Mouse (Mus musculus): ENCODE measurements around the gene H2-D1. TPM values are rescaled to one million over a fixed set of nuclear protein-coding genes. Genes with fewer than 3 reads are reported as not detected.
A peak's percentile ranks its signal among the peaks of the same experiment; 100 is the strongest.

H2-D1 gene
- total and polyA plus RNA-seq, 3 experiments: 60.1 to 97.9 TPM; not detected in 1

GRCm38 (mm10) chr17:35267399-35268086 is 5.0 kb downstream of the H2-D1 start:
- Histone ChIP-seq H3K27me3 (ENCODE audit: control insufficient read depth in 1 of 2, insufficient read depth in 2 of 2, low read length in 2 of 2) (no peaks in the 10 kb centered on the region), H3K36me3 (ENCODE audit: control insufficient read depth in 1 of 2, insufficient read depth in 2 of 2, low read length in 2 of 2) (no peaks in the 10 kb centered on the region), H3K4me3 (ENCODE audit: control insufficient read depth in 1 of 2, insufficient read depth in 1 of 2, low read depth in 2 of 2, low read length in 2 of 2) (no peak overlapping the region), H3K79me2 (ENCODE audit: control insufficient read depth, insufficient read depth, low read length, poor library complexity) (peaks cover 3% of the 10 kb centered on the region; the same call in 1 of the 2 replicates), H3K27ac (ENCODE audit: control insufficient read depth, low read depth, low read length) (no peak overlapping the region), H3K4me1 (ENCODE audit: control insufficient read depth in 1 of 2, insufficient read depth in 2 of 2, low read length in 2 of 2) (no peaks in the 10 kb centered on the region), H3K9ac (ENCODE audit: control insufficient read depth, low read depth, low read length, poor library complexity, severe bottlenecking) (no peak overlapping the region), H3K9me3 (replicated peaks; ENCODE audit: insufficient read depth, low read length) (no peaks in the 10 kb centered on the region)
- no peak for DNase-seq (ENCODE audit: low read depth, low spot score)
- TF ChIP-seq SIN3A (IDR thresholded peaks at IDR 0.05; ENCODE audit: low read length) (0 out of 2 replicates have a peak, but pooled peaks have one; percentile 28), ZMIZ1 (IDR thresholded peaks at IDR 0.05; ENCODE audit: low read depth, low read length) (0 out of 2 replicates have a peak, but pooled peaks have one; percentile 33), TBP (IDR thresholded peaks at IDR 0.05; ENCODE audit: low read depth, low read length) (no peak), EP300 (IDR thresholded peaks at IDR 0.05; ENCODE audit: low read depth in 1 of 2, low read length in 2 of 2) (no peak), GATA1 (IDR thresholded peaks at IDR 0.05; ENCODE audit: low read depth, low read length) (no peak)

GRCm38 (mm10) chr17:35269653-35270347 is 7.3 kb downstream of the H2-D1 start:
- TF ChIP-seq MXI1 (IDR thresholded peaks at IDR 0.05; ENCODE audit: low read depth, low read length): peak; percentile 99
- no peak for TF ChIP-seq ZC3H11A (IDR thresholded peaks at IDR 0.05; ENCODE audit: low read depth, low read length)
- peak; percentile 57; the same call in 1 of the 2 replicates for TF ChIP-seq HCFC1 (IDR thresholded peaks at IDR 0.05; ENCODE audit: low read depth, low read length)
- no peak for TF ChIP-seq RCOR1 (IDR thresholded peaks at IDR 0.05; ENCODE audit: low read depth, low read length)
- TF ChIP-seq TCF12 (IDR thresholded peaks at IDR 0.05; ENCODE audit: low read depth, low read length): no peak
- TF ChIP-seq SIN3A (IDR thresholded peaks at IDR 0.05; ENCODE audit: low read length): peak; percentile 100
- no peak for TF ChIP-seq CHD2 (IDR thresholded peaks at IDR 0.05; ENCODE audit: low read length)
- TF ChIP-seq CTCF (IDR thresholded peaks at IDR 0.05 in 2 of 3, conservative IDR thresholded peaks at IDR 0.05 in 1 of 3; ENCODE audit: control insufficient read depth in 1 of 3, insufficient read depth in 1 of 3, low read depth in 2 of 3, low read length in 3 of 3, poor library complexity in 1 of 3, severe bottlenecking in 1 of 3): no peak
- no peak for TF ChIP-seq EP300 (IDR thresholded peaks at IDR 0.05; ENCODE audit: low read depth in 1 of 2, low read length in 2 of 2)
- peak; percentile 74; the same call in 1 of the 2 replicates for TF ChIP-seq MAX (IDR thresholded peaks at IDR 0.05; ENCODE audit: low read length)
- no peak for TF ChIP-seq SMC3 (IDR thresholded peaks at IDR 0.05; ENCODE audit: low read depth, low read length)
- peaks cover 0 to 2% of the 10 kb centered on the region in 2 experiments; a peak in 2 of 4 replicates for H3K27me3 ChIP-seq (ENCODE audit: control insufficient read depth in 1 of 2, insufficient read depth in 2 of 2, low read length in 2 of 2)
- H3K4me1 ChIP-seq (ENCODE audit: control insufficient read depth in 1 of 2, insufficient read depth in 2 of 2, low read length in 2 of 2): no peaks in the 10 kb centered on the region
- no peak overlapping the region for H3K27ac ChIP-seq (ENCODE audit: control insufficient read depth, low read depth, low read length)
- peak; percentile 95 for DNase-seq (ENCODE audit: low read depth, low spot score)
- no peaks in the 10 kb centered on the region for H3K79me2 ChIP-seq (ENCODE audit: control insufficient read depth, insufficient read depth, low read length, poor library complexity)
- no peak overlapping the region for H3K9ac ChIP-seq (ENCODE audit: control insufficient read depth, low read depth, low read length, poor library complexity, severe bottlenecking)
- no peak overlapping the region for H3K4me3 ChIP-seq (ENCODE audit: control insufficient read depth in 1 of 2, insufficient read depth in 1 of 2, low read depth in 2 of 2, low read length in 2 of 2)
- no peaks in the 10 kb centered on the region for H3K9me3 ChIP-seq (replicated peaks; ENCODE audit: insufficient read depth, low read length)
- H3K36me3 ChIP-seq (ENCODE audit: control insufficient read depth in 1 of 2, insufficient read depth in 2 of 2, low read length in 2 of 2): no peaks in the 10 kb centered on the region
